Mouse (Mus musculus) right cerebral cortex, adult 2 months (tissue): Measurements from ENCODE around the gene Usp18.

Experiments used
- DNase-seq, 2 experiments: peaks; one replicate each; pipeline ENCODE4 v3.0.0; 2021 to 2022; ENCODE audit warnings: low spot score in 2 of 2

The Usp18 gene

GRCm38 (mm10) chr6:121224993-121225392, 20.7 kb upstream of the Usp18 start:
- no peak for DNase-seq

- no peak for DNase-seq
Observed at GRCm38 (mm10) chr6:121226043-121226442, 19.7 kb upstream of the Usp18 start.

GRCm38 (mm10) chr6:121226744-121227143, 19.0 kb upstream of the Usp18 start:
- no peak for DNase-seq

- no peak for DNase-seq
Observed at GRCm38 (mm10) chr6:121228421-121228820, 17.3 kb upstream of the Usp18 start.

- no peak for DNase-seq
Observed at GRCm38 (mm10) chr6:121232652-121233051, 13.1 kb upstream of the Usp18 start.

- no peak for DNase-seq
Observed at GRCm38 (mm10) chr6:121236386-121236785, 9.3 kb upstream of the Usp18 start.

GRCm38 (mm10) chr6:121238209-121238608, 7.5 kb upstream of the Usp18 start:
- no peak for DNase-seq

GRCm38 (mm10) chr6:121241780-121242179, 3.9 kb upstream of the Usp18 start:
- DNase-seq, result no peak

- no peak for DNase-seq
Observed at GRCm38 (mm10) chr6:121243161-121243560, 2.5 kb upstream of the Usp18 start.

- no peak for DNase-seq
Observed at GRCm38 (mm10) chr6:121246037-121246361, 293 bp downstream of the Usp18 start.

GRCm38 (mm10) chr6:121250406-121250805, 4.7 kb downstream of the Usp18 start:
- no peak for DNase-seq

- no peak for DNase-seq
Observed at GRCm38 (mm10) chr6:121251256-121251655, 5.5 kb downstream of the Usp18 start.

GRCm38 (mm10) chr6:121260548-121260947, 14.8 kb downstream of the Usp18 start:
- DNase-seq, result peak; percentile 87 to 90

GRCm38 (mm10) chr6:121261233-121261632, 15.5 kb downstream of the Usp18 start:
- DNase-seq, result no peak

- DNase-seq, result no peak
Observed at GRCm38 (mm10) chr6:121262004-121262403, 16.3 kb downstream of the Usp18 start.

- DNase-seq, result no peak
Observed at GRCm38 (mm10) chr6:121262496-121262895, 16.8 kb downstream of the Usp18 start.

- no peak for DNase-seq
Observed at GRCm38 (mm10) chr6:121270156-121270555, 24.4 kb downstream of the Usp18 start.

- DNase-seq, result no peak
Observed at GRCm38 (mm10) chr6:121271707-121272074, 26.0 kb downstream of the Usp18 start.

- DNase-seq, result peak; percentile 88 to 91
Observed at GRCm38 (mm10) chr6:121272075-121272800, 26.5 kb downstream of the Usp18 start.

- peak; percentile 18 to 26 for DNase-seq
Observed at GRCm38 (mm10) chr6:121274356-121274755, 28.6 kb downstream of the Usp18 start.

- DNase-seq, result no peak
Observed at GRCm38 (mm10) chr6:121284132-121284531, 38.4 kb downstream of the Usp18 start.

- no peak for DNase-seq
Observed at GRCm38 (mm10) chr6:121299317-121299716, 53.6 kb downstream of the Usp18 start.

- no peak for DNase-seq
Observed at GRCm38 (mm10) chr6:121299954-121300353, 54.2 kb downstream of the Usp18 start, which contains the start of gene Slc6a13. TSS of gene Slc6a13 (plus strand) at chr6:121300227.

GRCm38 (mm10) chr6:121300504-121300903, 54.8 kb downstream of the Usp18 start:
- DNase-seq, result no peak
